Mouse (Mus musculus): ENCODE results near the gene Wdpcp. TPM values are rescaled to one million over a fixed set of nuclear protein-coding genes. Genes with fewer than 3 reads are reported as not detected.

Gene Wdpcp
- polyA plus RNA-seq, 1 experiment from 2014 or later, result 2.8 TPM

DNA sequence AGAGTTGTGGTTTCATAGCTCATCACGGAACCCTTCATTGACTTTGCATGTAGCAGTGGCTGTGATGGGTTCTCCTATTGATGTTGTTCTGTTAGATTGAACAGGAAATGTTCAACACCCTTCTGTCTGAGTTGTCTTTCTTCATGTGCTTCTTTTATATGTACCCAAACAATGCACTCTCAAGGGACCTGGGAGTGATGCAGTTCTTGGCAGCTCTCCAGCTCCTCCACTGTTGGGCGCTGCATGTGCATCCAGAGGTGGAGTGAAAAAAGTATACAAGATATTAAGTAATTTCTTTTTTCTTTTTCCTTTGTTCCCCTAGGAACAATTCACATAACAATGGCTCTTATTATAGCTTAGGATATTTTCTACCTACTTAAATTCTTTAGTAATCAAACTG is 118.7 kb downstream of the Wdpcp start:
- 79% methylated on average over 2 of the region's 2 CpGs for WGBS (ENCODE audit: insufficient replicate concordance)
- Histone ChIP-seq H3K36me3 (no peaks in the 10 kb centered on the region), H3K27ac (no peak overlapping the region)

GRCm38 (mm10) chr11:21694087-21694486 is 122.1 kb downstream of the Wdpcp start:
- 59% methylated on average over 6 of the region's 6 CpGs for WGBS (ENCODE audit: insufficient replicate concordance)

More for the DNA sequence above, 118.7 kb downstream of the Wdpcp start:
- H3K4me1 ChIP-seq, result no peaks in the 10 kb centered on the region
- no peak overlapping the region for H3K9ac ChIP-seq
- no peak overlapping the region for H3K4me2 ChIP-seq
- H3K4me3 ChIP-seq, result no peak overlapping the region
- no peak for ATAC-seq
- no peaks in the 10 kb centered on the region for H3K27me3 ChIP-seq (replicated peaks)
- H3K9me3 ChIP-seq (replicated peaks), result no peaks in the 10 kb centered on the region

DNA sequence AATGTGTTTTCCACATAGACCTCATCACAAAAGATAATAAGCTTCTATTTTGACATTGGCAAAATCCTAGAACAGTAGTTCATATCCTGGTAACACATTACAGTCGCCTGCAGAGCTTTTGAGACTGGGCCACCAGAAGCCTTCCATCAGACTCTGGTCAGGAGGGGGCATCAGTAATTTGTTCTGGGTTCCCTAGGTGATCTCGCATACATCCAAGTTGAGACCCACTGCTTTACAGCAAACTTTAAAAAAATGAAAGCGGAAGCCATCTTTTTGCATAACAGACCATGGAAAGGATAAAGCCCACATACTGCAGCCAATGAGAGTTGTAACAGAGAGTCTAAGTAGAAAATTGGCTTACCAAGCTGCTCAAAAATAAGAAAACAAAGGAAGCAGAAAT is 125.6 kb downstream of the Wdpcp start:
- Histone ChIP-seq H3K27ac (no peak overlapping the region), H3K27me3 (replicated peaks) (no peaks in the 10 kb centered on the region), H3K36me3 (no peaks in the 10 kb centered on the region), H3K4me1 (no peaks in the 10 kb centered on the region), H3K4me3 (no peak overlapping the region), H3K4me2 (no peak overlapping the region), H3K9ac (no peak overlapping the region), H3K9me3 (replicated peaks) (no peaks in the 10 kb centered on the region)
- ATAC-seq, result no peak
- WGBS (ENCODE audit: insufficient replicate concordance), result 68% methylated on average over 3 of the region's 3 CpGs

More at GRCm38 (mm10) chr11:21694087-21694486, 122.1 kb downstream of the Wdpcp start:
- no peak overlapping the region for H3K4me3 ChIP-seq
- H3K4me1 ChIP-seq, result no peaks in the 10 kb centered on the region
- H3K4me2 ChIP-seq, result no peak overlapping the region
- no peak overlapping the region for H3K27ac ChIP-seq
- H3K9ac ChIP-seq, result no peak overlapping the region
- no peaks in the 10 kb centered on the region for H3K27me3 ChIP-seq (replicated peaks)
- H3K36me3 ChIP-seq, result no peaks in the 10 kb centered on the region
- no peak for ATAC-seq
- H3K9me3 ChIP-seq (replicated peaks), result no peaks in the 10 kb centered on the region

DNA sequence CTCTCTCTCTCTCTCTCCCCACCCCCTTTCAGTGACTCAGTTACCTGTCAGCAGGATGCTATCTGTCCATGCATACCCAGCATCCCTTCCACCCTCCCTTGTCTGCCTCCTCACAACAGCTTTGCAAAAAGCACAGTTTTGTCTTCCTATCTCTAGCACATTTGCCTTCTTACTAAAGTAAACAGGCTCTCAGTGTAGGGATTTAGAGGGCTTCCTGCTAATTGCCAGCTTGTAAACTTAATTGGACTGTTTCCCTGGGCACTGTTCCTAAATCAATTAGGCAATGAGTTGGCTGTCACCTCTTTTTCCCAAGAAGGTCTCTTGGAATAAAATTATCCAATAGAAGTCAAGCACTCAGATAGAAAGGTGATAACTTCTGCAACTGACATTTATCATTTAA is 141.5 kb downstream of the Wdpcp start:
- H3K4me3 ChIP-seq, result no peak overlapping the region
- no peaks in the 10 kb centered on the region for H3K9me3 ChIP-seq (replicated peaks)
- no peak overlapping the region for H3K4me2 ChIP-seq
- no peaks in the 10 kb centered on the region for H3K36me3 ChIP-seq
- H3K27ac ChIP-seq, result no peak overlapping the region
- H3K4me1 ChIP-seq, result no peaks in the 10 kb centered on the region
- ATAC-seq, result no peak
- H3K9ac ChIP-seq, result no peak overlapping the region
- no peaks in the 10 kb centered on the region for H3K27me3 ChIP-seq (replicated peaks)

DNA sequence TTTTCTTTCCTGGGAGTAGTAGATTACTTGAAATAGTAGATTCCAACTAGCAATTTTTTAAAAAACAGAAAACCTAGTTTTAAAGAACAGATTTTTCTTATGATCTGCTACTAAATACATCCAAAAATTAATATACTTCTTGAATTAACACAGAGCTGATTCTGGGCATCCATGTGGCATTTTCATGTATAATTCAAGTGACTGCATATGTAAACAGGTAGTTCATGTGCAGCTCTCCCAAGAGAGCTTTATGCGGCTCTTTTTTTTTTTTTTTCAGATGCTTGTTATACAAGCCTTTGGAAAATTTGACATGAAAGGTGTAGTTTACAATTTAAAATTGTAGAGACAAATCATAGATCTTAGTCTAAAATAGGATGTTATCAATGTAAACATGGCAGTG is 142.0 kb downstream of the Wdpcp start:
- no peak for ATAC-seq

GRCm38 (mm10) chr11:21726329-21726728 is 154.3 kb downstream of the Wdpcp start:
- H3K4me2 ChIP-seq, result no peak overlapping the region
- H3K27me3 ChIP-seq (replicated peaks), result no peaks in the 10 kb centered on the region
- H3K4me1 ChIP-seq, result no peaks in the 10 kb centered on the region
- no peak for ATAC-seq
- 53% methylated on average over 1 of the region's 1 CpGs for WGBS (ENCODE audit: insufficient replicate concordance)
- H3K4me3 ChIP-seq, result no peak overlapping the region
- H3K9me3 ChIP-seq (replicated peaks), result no peaks in the 10 kb centered on the region
- no peak overlapping the region for H3K27ac ChIP-seq
- H3K36me3 ChIP-seq, result no peaks in the 10 kb centered on the region
- no peak overlapping the region for H3K9ac ChIP-seq

More for the DNA sequence above, 142.0 kb downstream of the Wdpcp start:
- Histone ChIP-seq H3K9ac (no peak overlapping the region), H3K4me2 (no peak overlapping the region), H3K4me1 (no peaks in the 10 kb centered on the region), H3K27me3 (replicated peaks) (no peaks in the 10 kb centered on the region), H3K36me3 (no peaks in the 10 kb centered on the region), H3K9me3 (replicated peaks) (no peaks in the 10 kb centered on the region), H3K27ac (no peak overlapping the region), H3K4me3 (no peak overlapping the region)
- 83% methylated on average over 1 of the region's 1 CpGs for WGBS (ENCODE audit: insufficient replicate concordance)

DNA sequence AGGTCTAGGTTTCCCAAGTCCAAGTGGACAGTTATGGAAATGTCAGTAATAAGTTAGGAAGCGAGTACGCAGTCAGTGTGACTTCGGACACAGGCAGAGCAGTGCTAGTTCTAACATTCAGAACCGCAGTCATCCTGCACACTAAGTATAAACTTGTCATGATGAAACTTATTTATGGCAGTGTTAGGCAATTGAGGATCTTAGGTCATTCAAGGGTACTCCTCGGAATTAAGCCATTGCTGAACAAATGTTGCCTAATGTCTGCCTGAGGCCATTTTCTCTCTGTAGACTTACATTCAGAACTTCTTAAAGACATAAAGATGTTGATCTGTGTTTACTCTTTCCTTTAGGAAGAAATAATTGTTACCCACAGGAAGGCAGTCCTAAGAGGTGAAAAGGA is 157.0 kb downstream of the Wdpcp start:
- no peaks in the 10 kb centered on the region for H3K9me3 ChIP-seq (replicated peaks)
- 73% methylated on average over 5 of the region's 5 CpGs for WGBS (ENCODE audit: insufficient replicate concordance)

DNA sequence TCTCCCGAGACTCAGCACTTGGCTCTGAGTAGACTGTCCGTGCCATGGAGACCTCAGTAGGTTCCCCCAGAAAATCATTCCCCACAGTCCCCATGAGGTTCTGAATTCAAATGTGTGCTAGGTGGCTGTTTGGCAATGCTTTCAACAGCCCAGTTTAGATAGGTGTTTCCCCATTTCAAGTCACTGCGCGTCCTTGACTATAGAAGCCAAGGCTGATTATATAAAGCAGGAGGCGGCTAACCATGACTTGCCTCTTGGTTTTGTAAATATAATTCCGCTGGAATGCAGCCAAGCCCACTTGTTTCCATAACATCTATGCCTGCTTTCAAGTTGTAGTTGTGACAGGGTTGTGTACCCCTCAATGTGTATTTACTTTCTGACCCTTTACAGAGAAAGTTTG is 157.9 kb downstream of the Wdpcp start:
- Histone ChIP-seq H3K27ac (no peak overlapping the region), H3K4me2 (no peak overlapping the region), H3K36me3 (no peaks in the 10 kb centered on the region), H3K9ac (no peak overlapping the region), H3K27me3 (replicated peaks) (no peaks in the 10 kb centered on the region), H3K9me3 (replicated peaks) (no peaks in the 10 kb centered on the region), H3K4me1 (no peaks in the 10 kb centered on the region), H3K4me3 (no peak overlapping the region)
- ATAC-seq, result no peak
- 82% methylated on average over 6 of the region's 6 CpGs for WGBS (ENCODE audit: insufficient replicate concordance)

More for the DNA sequence above, 157.0 kb downstream of the Wdpcp start:
- Histone ChIP-seq H3K4me1 (no peaks in the 10 kb centered on the region), H3K27ac (no peak overlapping the region), H3K27me3 (replicated peaks) (no peaks in the 10 kb centered on the region), H3K4me3 (no peak overlapping the region), H3K36me3 (no peaks in the 10 kb centered on the region), H3K9ac (no peak overlapping the region), H3K4me2 (no peak overlapping the region)
- no peak for ATAC-seq

GRCm38 (mm10) chr11:21735272-21735671 is 163.2 kb downstream of the Wdpcp start:
- no peak overlapping the region for H3K4me2 ChIP-seq
- H3K27ac ChIP-seq, result no peak overlapping the region
- H3K9ac ChIP-seq, result no peak overlapping the region
- H3K9me3 ChIP-seq (replicated peaks), result no peaks in the 10 kb centered on the region
- no peaks in the 10 kb centered on the region for H3K4me1 ChIP-seq
- no peaks in the 10 kb centered on the region for H3K27me3 ChIP-seq (replicated peaks)
- no peaks in the 10 kb centered on the region for H3K36me3 ChIP-seq
- no peak overlapping the region for H3K4me3 ChIP-seq
- WGBS (ENCODE audit: insufficient replicate concordance), result 67% methylated on average over 6 of the region's 6 CpGs
- no peak for ATAC-seq

DNA sequence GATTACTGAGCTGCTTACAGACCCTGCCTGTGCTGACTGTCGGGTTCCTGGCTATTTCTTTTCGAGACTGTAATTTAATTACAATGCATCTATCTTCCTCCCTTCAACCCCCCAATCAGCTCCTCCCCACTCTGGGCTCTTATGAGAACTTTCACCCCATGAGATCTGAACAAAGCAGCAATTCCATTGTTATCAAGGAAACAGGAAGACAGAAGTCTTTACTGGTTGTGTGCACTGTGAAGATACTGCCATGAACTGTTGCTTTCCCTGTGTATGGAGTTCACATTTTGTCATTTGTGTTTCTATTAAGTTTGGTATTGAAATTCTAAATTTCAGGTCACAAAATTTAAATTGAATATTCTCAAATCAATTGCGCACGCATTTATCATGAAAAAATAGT is 177.5 kb downstream of the Wdpcp start:
- Histone ChIP-seq H3K27ac (no peak overlapping the region), H3K9me3 (replicated peaks) (no peaks in the 10 kb centered on the region), H3K9ac (no peak overlapping the region), H3K4me3 (no peak overlapping the region), H3K27me3 (replicated peaks) (no peaks in the 10 kb centered on the region), H3K36me3 (no peaks in the 10 kb centered on the region), H3K4me1 (no peaks in the 10 kb centered on the region), H3K4me2 (no peak overlapping the region)
- WGBS (ENCODE audit: insufficient replicate concordance), result 56% methylated on average over 4 of the region's 4 CpGs
- ATAC-seq, result no peak

GRCm38 (mm10) chr11:21763201-21763600 is 191.2 kb downstream of the Wdpcp start:
- H3K27me3 ChIP-seq (replicated peaks), result no peaks in the 10 kb centered on the region
- no peaks in the 10 kb centered on the region for H3K4me1 ChIP-seq
- WGBS (ENCODE audit: insufficient replicate concordance), result 68% methylated on average over 4 of the region's 4 CpGs
- no peaks in the 10 kb centered on the region for H3K36me3 ChIP-seq
- H3K4me2 ChIP-seq, result no peak overlapping the region
- no peaks in the 10 kb centered on the region for H3K9me3 ChIP-seq (replicated peaks)
- no peak overlapping the region for H3K27ac ChIP-seq
- ATAC-seq, result no peak
- H3K4me3 ChIP-seq, result no peak overlapping the region
- H3K9ac ChIP-seq, result no peak overlapping the region

GRCm38 (mm10) chr11:21788831-21789230 is 216.8 kb downstream of the Wdpcp start:
- Histone ChIP-seq H3K27ac (no peak overlapping the region), H3K4me1 (no peaks in the 10 kb centered on the region), H3K27me3 (replicated peaks) (no peaks in the 10 kb centered on the region), H3K36me3 (no peaks in the 10 kb centered on the region), H3K9me3 (replicated peaks) (no peaks in the 10 kb centered on the region), H3K4me2 (no peak overlapping the region), H3K9ac (no peak overlapping the region), H3K4me3 (no peak overlapping the region)
- WGBS (ENCODE audit: insufficient replicate concordance), result 33% methylated on average over 3 of the region's 3 CpGs
- no peak for ATAC-seq

DNA sequence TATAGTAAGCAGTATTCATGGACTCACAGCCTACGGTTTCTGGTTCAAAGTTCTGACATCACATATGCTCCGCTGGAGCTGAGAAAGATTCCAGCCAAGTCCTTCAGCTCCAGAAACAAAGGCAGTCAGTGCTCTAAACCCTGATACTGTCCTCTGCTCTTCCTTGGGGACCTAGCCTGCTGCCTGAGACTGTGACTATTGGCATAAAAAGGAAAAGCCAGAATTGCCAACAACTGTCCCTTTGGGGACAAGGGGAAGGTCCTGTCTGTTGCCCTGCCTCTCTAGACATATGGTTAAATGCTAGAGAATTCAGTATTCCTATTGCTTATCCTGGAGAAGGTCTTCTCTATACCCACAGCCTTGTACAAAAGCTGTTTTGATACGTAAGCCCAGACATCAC is 252.9 kb downstream of the Wdpcp start:
- no peak overlapping the region for H3K27ac ChIP-seq
- H3K4me3 ChIP-seq, result no peak overlapping the region
- no peaks in the 10 kb centered on the region for H3K36me3 ChIP-seq
- H3K9ac ChIP-seq, result no peak overlapping the region
- H3K4me1 ChIP-seq, result no peaks in the 10 kb centered on the region
- ATAC-seq, result no peak
- H3K4me2 ChIP-seq, result no peak overlapping the region
- no peaks in the 10 kb centered on the region for H3K9me3 ChIP-seq (replicated peaks)
- WGBS (ENCODE audit: insufficient replicate concordance), result 79% methylated on average over 3 of the region's 3 CpGs
- H3K27me3 ChIP-seq (replicated peaks), result no peaks in the 10 kb centered on the region
